Mouse (Mus musculus): ENCODE results near the gene Thsd4. TPM values are rescaled to one million over a fixed set of nuclear protein-coding genes. Genes with fewer than 3 reads are reported as not detected.
"Not testable (repeated sequence)": the region's sequence is repeated elsewhere in the genome, so short reads cannot be mapped to it uniquely, and the experiment has no call there.

Gene Thsd4
- total and polyA plus RNA-seq, 2 experiments from 2014 or later, result 4.8 to 45.0 TPM

DNA sequence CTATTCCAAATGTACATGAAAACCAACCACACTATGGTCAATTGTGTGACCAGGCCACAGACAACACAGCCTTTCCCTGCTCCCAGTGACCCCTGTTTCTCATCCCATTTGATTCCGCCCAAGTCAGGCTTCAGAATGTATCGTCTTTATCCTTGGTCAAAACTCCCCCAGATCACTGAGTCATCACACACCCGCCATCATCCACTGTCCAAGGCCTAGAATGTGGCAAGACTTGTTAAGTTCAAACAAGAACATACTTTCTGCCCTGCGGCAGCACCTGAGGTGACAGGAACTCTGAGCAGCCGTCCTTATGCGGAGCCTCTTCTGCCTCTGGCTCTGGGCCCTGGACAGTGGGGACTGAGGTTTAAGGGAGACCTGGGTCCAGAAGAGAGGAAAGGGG, 339.5 kb downstream of the Thsd4 start:
- 85% methylated on average over 6 of the region's 6 CpGs for WGBS
- Histone ChIP-seq H3K4me2 (ENCODE audit: low read depth, low read length) (no peak overlapping the region), H3K9ac (replicated peaks; ENCODE audit: low read depth, low read length) (no peak overlapping the region), H3K4me1 (ENCODE audit: control insufficient read depth, insufficient read depth) (peaks cover 6% of the 10 kb centered on the region), H3K36me3 (replicated peaks; ENCODE audit: control insufficient read depth, insufficient read depth, low read length) (no peaks in the 10 kb centered on the region), H3K9me3 (replicated peaks; ENCODE audit: control insufficient read depth, low read length) (no peaks in the 10 kb centered on the region), H3K4me3 (ENCODE audit: low read depth, low read length) (no peak overlapping the region), H3K27me3 (ENCODE audit: control insufficient read depth, insufficient read depth, low read length) (no peaks in the 10 kb centered on the region), H3K27ac (ENCODE audit: low read depth) (no peak overlapping the region)
- ATAC-seq (ENCODE audit: insufficient read depth, low read depth) (no peak), DNase-seq (ENCODE audit: low spot score) (no peak)
- TF ChIP-seq EP300 (IDR thresholded peaks at IDR 0.05; ENCODE audit: low read depth), result no peak
- TF ChIP-seq CTCF (IDR thresholded peaks at IDR 0.05; ENCODE audit: low read depth), result no peak

GRCm38 (mm10) chr9:60180936-60181335, 340.9 kb downstream of the Thsd4 start:
- no peak overlapping the region for H3K9ac ChIP-seq (replicated peaks; ENCODE audit: low read depth, low read length)
- ATAC-seq (ENCODE audit: insufficient read depth, low read depth) (no peak), DNase-seq (ENCODE audit: low spot score) (no peak)
- H3K9me3 ChIP-seq (replicated peaks; ENCODE audit: control insufficient read depth, low read length), result no peaks in the 10 kb centered on the region
- no peak overlapping the region for H3K27ac ChIP-seq (ENCODE audit: low read depth)
- WGBS, result 86% methylated on average over 3 of the region's 3 CpGs
- H3K4me2 ChIP-seq (ENCODE audit: low read depth, low read length), result no peak overlapping the region
- no peaks in the 10 kb centered on the region for H3K27me3 ChIP-seq (ENCODE audit: control insufficient read depth, insufficient read depth, low read length)
- no peak overlapping the region for H3K4me3 ChIP-seq (ENCODE audit: low read depth, low read length)
- H3K36me3 ChIP-seq (replicated peaks; ENCODE audit: control insufficient read depth, insufficient read depth, low read length), result no peaks in the 10 kb centered on the region
- TF ChIP-seq EP300 (IDR thresholded peaks at IDR 0.05; ENCODE audit: low read depth), result no peak
- no peak for TF ChIP-seq CTCF (IDR thresholded peaks at IDR 0.05; ENCODE audit: low read depth)
- no peaks in the 10 kb centered on the region for H3K4me1 ChIP-seq (ENCODE audit: control insufficient read depth, insufficient read depth)

GRCm38 (mm10) chr9:60180114-60180513, 341.7 kb downstream of the Thsd4 start:
- no peak for ATAC-seq (ENCODE audit: insufficient read depth, low read depth)
- no peaks in the 10 kb centered on the region for H3K27me3 ChIP-seq (ENCODE audit: control insufficient read depth, insufficient read depth, low read length)
- no peak for DNase-seq (ENCODE audit: low spot score)
- TF ChIP-seq EP300 (IDR thresholded peaks at IDR 0.05; ENCODE audit: low read depth), result no peak
- no peak overlapping the region for H3K4me3 ChIP-seq (ENCODE audit: low read depth, low read length)
- no peaks in the 10 kb centered on the region for H3K4me1 ChIP-seq (ENCODE audit: control insufficient read depth, insufficient read depth)
- no peaks in the 10 kb centered on the region for H3K9me3 ChIP-seq (replicated peaks; ENCODE audit: control insufficient read depth, low read length)
- H3K9ac ChIP-seq (replicated peaks; ENCODE audit: low read depth, low read length), result no peak overlapping the region
- H3K27ac ChIP-seq (ENCODE audit: low read depth), result no peak overlapping the region
- WGBS, result 87% methylated on average over 6 of the region's 6 CpGs
- H3K4me2 ChIP-seq (ENCODE audit: low read depth, low read length), result no peak overlapping the region
- no peaks in the 10 kb centered on the region for H3K36me3 ChIP-seq (replicated peaks; ENCODE audit: control insufficient read depth, insufficient read depth, low read length)

GRCm38 (mm10) chr9:60176311-60176710, 345.5 kb downstream of the Thsd4 start:
- TF ChIP-seq CTCF (IDR thresholded peaks at IDR 0.05; ENCODE audit: low read depth), result no peak
- no peak for TF ChIP-seq EP300 (IDR thresholded peaks at IDR 0.05; ENCODE audit: low read depth)
- DNase-seq (ENCODE audit: low spot score), result no peak
- Histone ChIP-seq H3K4me2 (ENCODE audit: low read depth, low read length) (no peak overlapping the region), H3K27me3 (ENCODE audit: control insufficient read depth, insufficient read depth, low read length) (no peaks in the 10 kb centered on the region), H3K36me3 (replicated peaks; ENCODE audit: control insufficient read depth, insufficient read depth, low read length) (no peaks in the 10 kb centered on the region), H3K27ac (ENCODE audit: low read depth) (no peak overlapping the region), H3K9ac (replicated peaks; ENCODE audit: low read depth, low read length) (no peak overlapping the region), H3K9me3 (replicated peaks; ENCODE audit: control insufficient read depth, low read length) (no peaks in the 10 kb centered on the region), H3K4me3 (ENCODE audit: low read depth, low read length) (no peak overlapping the region), H3K4me1 (ENCODE audit: control insufficient read depth, insufficient read depth) (no peaks in the 10 kb centered on the region)
- 84% methylated on average over 3 of the region's 3 CpGs for WGBS
- ATAC-seq (ENCODE audit: insufficient read depth, low read depth), result no peak

DNA sequence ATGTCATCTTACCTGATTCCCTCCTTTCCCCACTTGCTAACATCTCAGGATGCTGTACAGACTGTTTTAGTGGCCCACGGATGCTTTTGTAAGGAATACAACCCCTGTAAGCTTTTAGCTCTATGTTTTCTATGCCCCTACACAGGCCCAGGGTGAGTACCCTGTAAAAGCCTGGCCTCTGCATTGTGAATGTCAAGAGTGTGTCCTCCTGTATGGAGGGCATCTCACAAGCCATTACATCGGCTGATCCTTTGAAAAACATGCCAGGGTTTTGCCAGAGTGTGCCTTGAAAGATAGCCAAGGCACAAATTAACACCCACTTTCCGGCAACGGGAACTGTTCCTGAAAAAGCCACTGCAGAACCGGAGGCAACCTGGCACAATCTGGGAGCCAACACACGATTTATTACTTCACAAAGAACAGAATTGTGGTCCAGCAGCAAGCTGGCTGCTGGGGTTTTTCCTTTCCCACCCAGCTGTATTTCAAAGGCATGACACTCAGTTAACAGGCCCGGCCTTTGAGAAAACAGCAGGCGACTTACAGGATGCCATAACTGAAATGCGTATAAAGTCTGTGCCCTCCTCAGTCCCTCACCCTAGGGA, 349.3 kb downstream of the Thsd4 start:
- not testable (repeated sequence) for DNase-seq (ENCODE audit: low spot score); H3K4me1 ChIP-seq (ENCODE audit: control insufficient read depth, insufficient read depth); H3K27me3 ChIP-seq (ENCODE audit: control insufficient read depth, insufficient read depth, low read length); H3K36me3 ChIP-seq (replicated peaks; ENCODE audit: control insufficient read depth, insufficient read depth, low read length); H3K9ac ChIP-seq (replicated peaks; ENCODE audit: low read depth, low read length); H3K9me3 ChIP-seq (replicated peaks; ENCODE audit: control insufficient read depth, low read length); H3K4me2 ChIP-seq (ENCODE audit: low read depth, low read length); ATAC-seq (ENCODE audit: insufficient read depth, low read depth); H3K4me3 ChIP-seq (ENCODE audit: low read depth, low read length); H3K27ac ChIP-seq (ENCODE audit: low read depth)
- WGBS, result 49% methylated on average over 8 of the region's 9 CpGs

DNA sequence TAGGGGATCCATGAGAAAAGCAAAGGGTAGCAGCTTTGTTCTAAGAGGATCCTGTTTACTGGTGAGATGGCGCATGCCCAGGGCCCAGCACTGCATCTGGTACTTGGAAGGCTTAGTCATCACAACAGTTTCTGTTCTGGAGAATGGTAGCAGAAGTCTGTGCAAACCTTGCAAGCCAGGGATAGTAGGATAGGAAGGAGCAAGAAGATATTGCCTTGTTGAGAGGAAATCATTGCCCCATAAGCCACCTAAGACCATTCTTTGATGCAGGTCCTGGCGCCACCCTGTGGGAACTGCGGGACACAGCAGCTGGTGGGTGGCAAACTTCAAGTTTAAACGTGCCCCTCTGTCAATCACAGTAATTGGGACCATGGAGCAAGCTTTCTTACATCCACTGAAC, 354.9 kb downstream of the Thsd4 start:
- Histone ChIP-seq H3K36me3 (replicated peaks; ENCODE audit: control insufficient read depth, insufficient read depth, low read length) (no peaks in the 10 kb centered on the region), H3K4me2 (ENCODE audit: low read depth, low read length) (no peak overlapping the region), H3K27me3 (ENCODE audit: control insufficient read depth, insufficient read depth, low read length) (no peaks in the 10 kb centered on the region), H3K27ac (ENCODE audit: low read depth) (no peak overlapping the region), H3K9ac (replicated peaks; ENCODE audit: low read depth, low read length) (no peak overlapping the region), H3K4me1 (ENCODE audit: control insufficient read depth, insufficient read depth) (no peaks in the 10 kb centered on the region), H3K9me3 (replicated peaks; ENCODE audit: control insufficient read depth, low read length) (no peaks in the 10 kb centered on the region), H3K4me3 (ENCODE audit: low read depth, low read length) (no peak overlapping the region)
- TF ChIP-seq EP300 (IDR thresholded peaks at IDR 0.05; ENCODE audit: low read depth), result no peak
- peak; percentile 26; the same call in 1 of the 2 replicates for TF ChIP-seq CTCF (IDR thresholded peaks at IDR 0.05; ENCODE audit: low read depth)
- DNase-seq (ENCODE audit: low spot score), result no peak
- no peak for ATAC-seq (ENCODE audit: insufficient read depth, low read depth)
- 77% methylated on average over 4 of the region's 4 CpGs for WGBS
